Mouse (Mus musculus): ENCODE measurements around the gene Ccz1.

DNA sequence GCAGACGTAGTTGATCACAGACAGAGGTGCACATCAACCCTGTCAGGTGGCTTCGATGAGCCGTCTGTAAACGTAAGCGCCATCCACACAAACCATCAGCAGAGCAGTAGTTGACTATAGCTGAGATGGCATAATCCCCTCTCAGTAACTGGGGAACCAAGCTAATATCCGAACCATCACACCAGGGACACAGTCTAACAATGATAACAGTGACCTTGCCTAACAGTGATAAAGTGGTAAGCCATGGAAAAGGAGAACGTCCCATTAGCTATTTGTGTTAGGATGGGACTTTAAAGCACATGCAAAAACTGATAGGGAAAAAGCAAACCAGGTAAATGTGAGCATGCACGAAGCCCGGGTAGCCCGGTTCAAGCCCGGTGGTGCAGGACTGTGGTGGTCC is 38.4 kb downstream of the Ccz1 start:
- TF ChIP-seq CTCF (IDR thresholded peaks at IDR 0.05; ENCODE audit: control insufficient read depth, insufficient read depth, low read length) (no peak), POLR2A (IDR thresholded peaks at IDR 0.05; ENCODE audit: borderline replicate concordance, control insufficient read depth, low read depth, low read length) (no peak)
